In the genomic region with DNA sequence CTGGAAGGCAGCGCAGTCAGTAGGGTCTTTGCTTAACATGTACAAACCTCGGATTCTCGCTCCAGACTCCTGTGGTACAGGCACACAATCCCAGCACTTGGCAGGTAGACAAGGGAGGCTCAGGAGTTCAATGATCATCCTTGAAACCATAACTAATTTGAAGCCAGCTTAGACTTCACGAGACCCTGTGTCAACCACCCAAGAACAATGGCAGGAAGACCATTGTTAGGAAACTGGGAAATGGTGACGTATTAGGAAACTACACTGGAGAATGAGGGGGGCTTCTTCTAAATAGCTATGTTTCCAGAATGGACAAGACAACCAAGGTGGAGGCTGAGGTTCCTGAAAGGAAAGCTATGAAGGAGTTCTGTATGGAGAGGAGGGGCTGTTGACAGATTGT, we compare ENCODE assay signal across 22 mouse cellular contexts.
DNase-seq lines count a peak whose midpoint lies in the region; ATAC-seq and TF ChIP-seq lines count a peak whose summit lies in the region.
"Had no signal": no experiment of that assay in that cellular context is flagged by ENCODE, and none has a peak within 500 bp of the region (broad histone marks: within the 10 kb centered on the region; RNA-seq: fewer than 3 reads in every experiment).

No protein-coding gene starts in this region.

- no peak overlapping the region for H3K9ac ChIP-seq in heart, postnatal 0 days (replicated peaks; ENCODE audit: low read depth, low read length)
- no peak overlapping the region for H3K9ac ChIP-seq in lung, embryonic 15.5 days
- no peak overlapping the region for H3K9ac ChIP-seq in hindbrain, postnatal 0 days (replicated peaks; ENCODE audit: low read length)
- H3K9ac ChIP-seq: embryonic facial prominence, embryonic 12.5 days; heart, embryonic 12.5 days; hindbrain, embryonic 14.5 days had no signal

- no peak for TF ChIP-seq CTCF in heart, postnatal 0 days (IDR thresholded peaks at IDR 0.05; ENCODE audit: low read depth)
- no peak for TF ChIP-seq CTCF in hindbrain, postnatal 0 days (IDR thresholded peaks at IDR 0.05; ENCODE audit: low read depth)

- H3K4me2 ChIP-seq in heart, postnatal 0 days (ENCODE audit: low read depth, low read length), result no peak overlapping the region
- no peak overlapping the region for H3K4me2 ChIP-seq in lung, embryonic 15.5 days
- no peak overlapping the region for H3K4me2 ChIP-seq in hindbrain, postnatal 0 days (ENCODE audit: low read depth, low read length)
- H3K4me2 ChIP-seq: embryonic facial prominence, embryonic 12.5 days; heart, embryonic 12.5 days; hindbrain, embryonic 14.5 days had no signal

- ATAC-seq in heart, postnatal 0 days (ENCODE audit: insufficient read depth, low read depth), result no peak
- no peak for ATAC-seq in lung, embryonic 15.5 days (ENCODE audit: borderline replicate concordance, extremely low read depth, low FRiP score, low TSS enrichment)
- no peak for ATAC-seq in hindbrain, postnatal 0 days
- ATAC-seq: CD4-positive, CD25-positive, alpha-beta regulatory T cell, adult 4 months; forebrain, embryonic 16.5 days had no signal

- H3K27ac ChIP-seq in heart, postnatal 0 days (ENCODE audit: low read depth), result peak overlapping the region; percentile 47
- peak overlapping the region; percentile 29; the same call in 1 of the 2 replicates for H3K27ac ChIP-seq in lung, embryonic 15.5 days
- no peak overlapping the region for H3K27ac ChIP-seq in hindbrain, postnatal 0 days
- H3K27ac ChIP-seq: embryonic facial prominence, embryonic 12.5 days; hindbrain, embryonic 10.5 days; hindbrain, embryonic 14.5 days had no signal

- peak; percentile 86 for DNase-seq in heart, adult 11 months
- DNase-seq in heart, adult 18-20 months, result no peak
- no peak for DNase-seq in heart, postnatal 0 days (ENCODE audit: low spot score)
- no peak for DNase-seq in heart, postnatal 10 days
- DNase-seq in lung, adult 18-20 months, result no peak
- DNase-seq in lung, postnatal 25 days (ENCODE audit: low spot score), result peak; percentile 14
- no peak for DNase-seq in hindbrain, postnatal 0 days (ENCODE audit: low spot score)
- DNase-seq: adrenal gland, adult 8-10 months; adrenal gland, postnatal 36 days; B cell, adult 2 months; cerebellum, adult 11 months; cerebellum, adult 8-10 months; cerebellum, postnatal 14 days; gastrocnemius, postnatal 10 days had no signal

- TF ChIP-seq EP300 in heart, postnatal 0 days (IDR thresholded peaks at IDR 0.05; ENCODE audit: low read depth), result no peak

- H3K27me3 ChIP-seq in heart, postnatal 0 days (ENCODE audit: control insufficient read depth, insufficient read depth, low read length), result no peaks in the 10 kb centered on the region
- H3K27me3 ChIP-seq in lung, embryonic 15.5 days, result no peaks in the 10 kb centered on the region
- no peaks in the 10 kb centered on the region for H3K27me3 ChIP-seq in hindbrain, postnatal 0 days (ENCODE audit: insufficient read depth, low read length)
- H3K27me3 ChIP-seq: embryonic facial prominence, embryonic 12.5 days; heart, embryonic 12.5 days had no signal

- no peaks in the 10 kb centered on the region for H3K36me3 ChIP-seq in heart, postnatal 0 days (replicated peaks; ENCODE audit: control insufficient read depth, insufficient read depth, low read length)
- no peaks in the 10 kb centered on the region for H3K36me3 ChIP-seq in lung, embryonic 15.5 days
- H3K36me3 ChIP-seq in hindbrain, postnatal 0 days (ENCODE audit: insufficient read depth, low read length), result no peaks in the 10 kb centered on the region
- H3K36me3 ChIP-seq: embryonic facial prominence, embryonic 12.5 days; G1E; heart, embryonic 12.5 days; hindbrain, embryonic 10.5 days had no signal

- 78% methylated on average over 5 of the region's 5 CpGs for WGBS in heart, postnatal 0 days
- 82% methylated on average over 5 of the region's 5 CpGs for WGBS in lung, embryonic 15.5 days
- 80% methylated on average over 5 of the region's 5 CpGs for WGBS in hindbrain, postnatal 0 days

- no peaks in the 10 kb centered on the region for H3K4me1 ChIP-seq in heart, postnatal 0 days (ENCODE audit: control insufficient read depth, insufficient read depth)
- 0 out of 2 replicates have a peak, but pooled peaks cover 7% of the 10 kb centered on the region for H3K4me1 ChIP-seq in lung, embryonic 15.5 days
- no peaks in the 10 kb centered on the region for H3K4me1 ChIP-seq in hindbrain, postnatal 0 days (ENCODE audit: insufficient read depth, low read length)

- intact Hi-C loops in heart, postnatal 10 days (cut with DNase I), result no loop called here

- no peaks in the 10 kb centered on the region for H3K9me3 ChIP-seq in heart, postnatal 0 days (replicated peaks; ENCODE audit: control insufficient read depth, low read length)
- H3K9me3 ChIP-seq in lung, embryonic 15.5 days, result no peaks in the 10 kb centered on the region
- no peaks in the 10 kb centered on the region for H3K9me3 ChIP-seq in hindbrain, postnatal 0 days (ENCODE audit: low read length)
- H3K9me3 ChIP-seq: embryonic facial prominence, embryonic 12.5 days; heart, embryonic 12.5 days; hindbrain, embryonic 10.5 days had no signal

- H3K4me3 ChIP-seq in heart, postnatal 0 days (ENCODE audit: low read depth, low read length), result no peak overlapping the region
- H3K4me3 ChIP-seq in lung, embryonic 15.5 days, result no peak overlapping the region
- no peak overlapping the region for H3K4me3 ChIP-seq in hindbrain, postnatal 0 days (ENCODE audit: low read length)
- H3K4me3 ChIP-seq: embryonic facial prominence, embryonic 12.5 days; heart, embryonic 12.5 days; hindbrain, embryonic 10.5 days had no signal

Comparison
In these comparisons a context has a peak if more than half of its experiments do, and no peak if none do; other contexts are left out.
1. DNase-seq: peak in heart, adult 11 months (single experiment) and lung, postnatal 25 days (single experiment); none in heart, adult 18-20 months (0 of 2), heart, postnatal 0 days (single experiment), heart, postnatal 10 days (0 of 2), lung, adult 18-20 months (0 of 2) and hindbrain, postnatal 0 days (single experiment).